Mouse (Mus musculus) cerebellum, adult 2 months (tissue): ENCODE data around the gene Myl6b.

Source experiments
- CTCF ChIP-seq: fragments of 200-500 bp; IDR thresholded peaks from 2 replicates; pipeline ENCODE4 v1.5.1; 2011; ENCODE audit warnings: low read depth, mild to moderate bottlenecking, control low read depth, low read length, moderate library complexity, borderline replicate concordance; ENCODE audit not compliant: insufficient read depth
- POLR2A ChIP-seq: fragments of 200-500 bp; IDR thresholded peaks from 2 replicates; pipeline ENCODE4 v1.6.1; 2011; ENCODE audit warnings: low read length, control low read depth, borderline replicate concordance; ENCODE audit not compliant: insufficient read depth

DNA sequence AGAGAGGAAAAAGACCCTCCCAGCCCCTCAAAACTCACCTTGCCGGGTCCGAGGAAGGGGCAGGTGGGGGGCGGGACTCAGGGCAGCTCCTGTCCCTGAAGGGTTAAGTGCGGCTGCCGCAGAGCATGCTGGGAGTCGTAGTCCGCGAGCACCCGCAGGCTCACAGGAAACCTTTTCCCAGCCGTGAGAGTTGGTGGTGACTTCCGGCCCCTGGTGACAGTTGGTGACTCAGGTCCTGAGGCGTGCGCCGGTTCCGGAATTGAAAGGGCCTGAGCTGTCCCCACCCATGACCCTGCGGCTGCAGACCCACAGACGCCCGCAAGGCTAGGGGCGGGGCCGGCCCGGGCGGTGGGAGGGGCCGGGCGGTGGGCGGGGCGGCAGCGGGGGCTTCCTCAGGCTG is at the start of gene Myl6b:
- TF ChIP-seq CTCF (no peak), POLR2A (no peak)
